Mouse (Mus musculus) kidney, postnatal 0 days (tissue): ENCODE measurements at regions not wholly inside any gene's neighbourhood (a gene's known extent, or its start where the extent isn't known, plus 50 kb on each side); places are given as distances from the start of the nearest gene placed in this dataset.

Source experiments
- ATAC-seq: fragments of 200-750 bp; cut with Nextera tagmentation; replicated peaks from 2 replicates; pipeline ENCODE4 v1.8.0; 2017; ENCODE audit warnings: low read depth, moderate number of reproducible peaks, moderate TSS enrichment, moderate library complexity; ENCODE audit not compliant: low FRiP score
- DNase-seq: peaks from one replicate; pipeline ENCODE4 v3.0.0-alpha.2; 2016; ENCODE audit warnings: low spot score
- H3K27ac ChIP-seq: fragments of 300-500 bp; sonication (generic); 2 replicates; pipeline ENCODE4 v1.5.1; 2014; ENCODE audit warnings: mild to moderate bottlenecking
- H3K27me3 ChIP-seq: fragments of 300-500 bp; sonication (generic); 2 replicates; pipeline ENCODE4 v1.6.1; 2014; ENCODE audit warnings: low read length, mixed read lengths; ENCODE audit not compliant: insufficient read depth
- H3K36me3 ChIP-seq: fragments of 300-500 bp; sonication (generic); 2 replicates; pipeline ENCODE4 v1.6.1; 2014; ENCODE audit warnings: low read length, mixed read lengths; ENCODE audit not compliant: insufficient read depth
- H3K4me1 ChIP-seq: fragments of 300-500 bp; sonication (generic); replicated peaks from 2 replicates; pipeline ENCODE4 v1.6.1; 2014; ENCODE audit warnings: antibody characterized with exemption, low read length, mixed read lengths; ENCODE audit not compliant: insufficient read depth
- H3K4me2 ChIP-seq: fragments of 300-500 bp; sonication (generic); 2 replicates; pipeline ENCODE4 v1.6.1; 2014; ENCODE audit warnings: mild to moderate bottlenecking, low read length, moderate library complexity, mixed read lengths
- H3K4me3 ChIP-seq: fragments of 300-500 bp; sonication (generic); replicated peaks from 2 replicates; pipeline ENCODE4 v1.5.1; 2014; ENCODE audit warnings: low read depth, low read length
- H3K9ac ChIP-seq: fragments of 300-500 bp; sonication (generic); 2 replicates; pipeline ENCODE4 v1.6.1; 2014; ENCODE audit warnings: low read depth, low read length
- H3K9me3 ChIP-seq: fragments of 300-500 bp; sonication (generic); replicated peaks from 2 replicates; pipeline ENCODE4 v1.6.1; 2016; ENCODE audit warnings: low read length, inconsistent platforms, mixed read lengths
- CTCF ChIP-seq: IDR thresholded peaks from 2 replicates; pipeline ENCODE4 v1.5.1; 2016; ENCODE audit warnings: antibody characterized with exemption, low read depth, mild to moderate bottlenecking, moderate library complexity
- WGBS: fragments of 180-500 bp; shearing (Covaris S2); extraction: QIAGEN DNeasy Blood & Tissue Kit; methylation state at CpG from one replicate; pipeline ENCODE4 v1.1.7; 2014; 5-methylcytosine and 5-hydroxymethylcytosine counted together

- no peak for TF ChIP-seq CTCF
- no peak overlapping the region for H3K4me3 ChIP-seq
- H3K27me3 ChIP-seq: no peaks in the 10 kb centered on the region
- no peaks in the 10 kb centered on the region for H3K4me1 ChIP-seq
- no peaks in the 10 kb centered on the region for H3K9me3 ChIP-seq
- DNase-seq (no peak), ATAC-seq (no peak)
- no peak overlapping the region for H3K9ac ChIP-seq
- no peaks in the 10 kb centered on the region for H3K36me3 ChIP-seq
- no peak overlapping the region for H3K4me2 ChIP-seq
- 80% methylated on average over 6 of the region's 6 CpGs for whole genome bisulfite sequencing
- H3K27ac ChIP-seq: no peak overlapping the region
These were observed 82.0 kb upstream of the Cpm start for GRCm38 (mm10) chr10:117547275-117547674.

- WGBS: 86% methylated on average over 5 of the region's 5 CpGs
- Histone ChIP-seq H3K9ac (no peak overlapping the region), H3K4me3 (no peak overlapping the region), H3K36me3 (no peaks in the 10 kb centered on the region), H3K4me2 (no peak overlapping the region), H3K4me1 (no peaks in the 10 kb centered on the region), H3K9me3 (no peaks in the 10 kb centered on the region), H3K27me3 (no peaks in the 10 kb centered on the region), H3K27ac (no peak overlapping the region)
- no peak for TF ChIP-seq CTCF
- DNase-seq: no peak
- ATAC-seq: no peak
These were observed 83.3 kb upstream of the Cpm start for GRCm38 (mm10) chr10:117545842-117546631.

- Histone ChIP-seq H3K9me3 (no peaks in the 10 kb centered on the region), H3K9ac (no peak overlapping the region), H3K4me2 (peak overlapping the region; percentile 19), H3K36me3 (no peaks in the 10 kb centered on the region), H3K4me3 (no peak overlapping the region), H3K27me3 (no peaks in the 10 kb centered on the region), H3K4me1 (no peaks in the 10 kb centered on the region), H3K27ac (no peak overlapping the region)
- 37% methylated on average over 15 of the region's 15 CpGs for WGBS
- ATAC-seq: no peak
- peak; percentile 49 for DNase-seq
- no peak for TF ChIP-seq CTCF
These were observed 84.4 kb upstream of the Cpm start for GRCm38 (mm10) chr10:117544680-117545546.

- Histone ChIP-seq H3K36me3 (no peaks in the 10 kb centered on the region), H3K9ac (no peak overlapping the region), H3K27me3 (no peaks in the 10 kb centered on the region), H3K4me2 (peak overlapping the region; percentile 19), H3K4me3 (no peak overlapping the region), H3K4me1 (no peaks in the 10 kb centered on the region), H3K9me3 (no peaks in the 10 kb centered on the region), H3K27ac (no peak overlapping the region)
- no peak for ATAC-seq
- no peak for DNase-seq
- WGBS: 80% methylated on average over 13 of the region's 13 CpGs
- TF ChIP-seq CTCF: no peak
These were observed 85.2 kb upstream of the Cpm start for GRCm38 (mm10) chr10:117543995-117544679.

GRCm38 (mm10) chr10:117543696-117543950, 85.7 kb upstream of the Cpm start:
- Histone ChIP-seq H3K27me3 (no peaks in the 10 kb centered on the region), H3K4me3 (no peak overlapping the region), H3K4me2 (no peak overlapping the region), H3K9ac (no peak overlapping the region), H3K36me3 (no peaks in the 10 kb centered on the region), H3K9me3 (no peaks in the 10 kb centered on the region), H3K27ac (no peak overlapping the region), H3K4me1 (no peaks in the 10 kb centered on the region)
- WGBS: 91% methylated on average over 6 of the region's 6 CpGs
- no peak for TF ChIP-seq CTCF
- no peak for DNase-seq
- ATAC-seq: no peak

- no peaks in the 10 kb centered on the region for H3K4me1 ChIP-seq
- H3K4me3 ChIP-seq: no peak overlapping the region
- no peak for ATAC-seq
- DNase-seq: no peak
- no peak overlapping the region for H3K27ac ChIP-seq
- H3K27me3 ChIP-seq: no peaks in the 10 kb centered on the region
- TF ChIP-seq CTCF: no peak
- H3K36me3 ChIP-seq: no peaks in the 10 kb centered on the region
- no peaks in the 10 kb centered on the region for H3K9me3 ChIP-seq
- H3K4me2 ChIP-seq: no peak overlapping the region
- H3K9ac ChIP-seq: no peak overlapping the region
- 78% methylated on average over 5 of the region's 5 CpGs for WGBS
These were observed 86.2 kb upstream of the Cpm start for GRCm38 (mm10) chr10:117542886-117543695.
